Mouse (Mus musculus): Measurements from ENCODE around the gene Thpo.

DNA sequence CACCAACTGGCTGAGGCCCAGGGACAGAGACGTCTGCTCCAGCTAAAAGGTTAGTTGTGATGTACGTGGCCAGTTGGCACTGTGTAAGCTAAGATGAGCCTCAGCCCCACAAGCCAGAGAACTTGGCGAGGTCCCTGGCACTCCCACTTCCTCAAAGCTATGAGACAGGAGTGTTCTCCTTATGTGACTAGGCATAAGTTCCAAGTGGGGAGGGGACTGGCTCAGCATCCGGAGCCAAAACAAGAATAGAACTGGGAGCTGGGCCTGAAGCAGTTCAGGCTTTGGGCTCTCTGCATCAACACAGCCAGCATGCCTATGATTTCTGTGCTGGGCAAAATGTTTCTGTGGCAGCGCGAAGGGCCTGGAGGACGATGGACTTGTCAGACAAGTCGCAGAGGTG is 39.5 kb downstream of the Thpo start:
- TF ChIP-seq TCF12 (IDR thresholded peaks at IDR 0.05; ENCODE audit: insufficient read depth, poor library complexity, severe bottlenecking) = no peak
- no peak for TF ChIP-seq POLR2AphosphoS2 (IDR thresholded peaks at IDR 0.05; ENCODE audit: insufficient read length, low read depth)
- TF ChIP-seq USF1 (IDR thresholded peaks at IDR 0.05; ENCODE audit: low read depth) = no peak
- TF ChIP-seq MAX (IDR thresholded peaks at IDR 0.05; ENCODE audit: low read depth) = no peak
